Mouse (Mus musculus) C2C12 (cell line): ENCODE measurements around the gene Ang. TPM values are rescaled to one million over a fixed set of nuclear protein-coding genes. Genes with fewer than 3 reads are reported as not detected.

Experiments used
- H3K27me3 ChIP-seq: one replicate; pipeline ENCODE4 v1.6.1; 2011; ENCODE audit not compliant: control insufficient read depth, insufficient read depth, insufficient read length
- H3K36me3 ChIP-seq: one replicate; pipeline ENCODE4 v1.6.1; 2011; ENCODE audit not compliant: control insufficient read depth, insufficient read depth
- H3K4me3 ChIP-seq: one replicate; pipeline ENCODE4 v1.5.1; 2011; ENCODE audit warnings: mild to moderate bottlenecking, control low read depth; ENCODE audit not compliant: poor library complexity, insufficient read depth, severe bottlenecking
- H3K79me2 ChIP-seq: one replicate; pipeline ENCODE4 v1.6.1; 2011; ENCODE audit not compliant: control insufficient read depth, insufficient read depth
- H3K79me3 ChIP-seq: one replicate; pipeline ENCODE4 v1.6.1; 2011; ENCODE audit warnings: low read depth, control low read depth
- H3ac ChIP-seq: one replicate; pipeline ENCODE3; 2011; ENCODE audit warnings: low read depth; ENCODE audit not compliant: control insufficient read depth, insufficient read length
- CEBPB ChIP-seq: IDR thresholded peaks from one replicate; pipeline ENCODE4 v1.6.1; 2011; ENCODE audit warnings: low read depth, mild to moderate bottlenecking, control low read depth, moderate library complexity
- CTCF ChIP-seq: IDR thresholded peaks from one replicate; pipeline ENCODE4 v1.5.1; 2011; ENCODE audit not compliant: control insufficient read depth, insufficient read depth, insufficient read length
- FOSL1 ChIP-seq: IDR thresholded peaks from one replicate; pipeline ENCODE4 v1.8.0; 2011; ENCODE audit warnings: mild to moderate bottlenecking, low read length; ENCODE audit not compliant: poor library complexity, insufficient read depth, severe bottlenecking
- MAX ChIP-seq: IDR thresholded peaks from one replicate; pipeline ENCODE4 v1.6.1; 2011; ENCODE audit warnings: mild to moderate bottlenecking, control low read depth
- MYOD1 ChIP-seq: IDR thresholded peaks from one replicate; pipeline ENCODE4 v1.6.1; 2011; ENCODE audit warnings: low read depth; ENCODE audit not compliant: control insufficient read depth, insufficient read length
- MYOG ChIP-seq: IDR thresholded peaks from one replicate; pipeline ENCODE4 v1.6.1; 2011; ENCODE audit not compliant: control insufficient read depth, insufficient read length; ENCODE audit errors: extremely low read depth
- USF1 ChIP-seq: IDR thresholded peaks from one replicate; pipeline ENCODE4 v1.6.1; 2011; ENCODE audit warnings: low read depth, mild to moderate bottlenecking, control low read depth, moderate library complexity
- polyA plus RNA-seq: library from polyadenylated mRNA; unstranded; fragments of >200 nt; fragmentation: generic; extraction: Trizol; gene quantifications from one replicate; pipeline ENCODE4 v1.2.1, GENCODE M21; 2012; ENCODE audit warnings: missing spikeins

Gene Ang
- polyA plus RNA-seq, 1 experiment = 0.92 TPM

DNA sequence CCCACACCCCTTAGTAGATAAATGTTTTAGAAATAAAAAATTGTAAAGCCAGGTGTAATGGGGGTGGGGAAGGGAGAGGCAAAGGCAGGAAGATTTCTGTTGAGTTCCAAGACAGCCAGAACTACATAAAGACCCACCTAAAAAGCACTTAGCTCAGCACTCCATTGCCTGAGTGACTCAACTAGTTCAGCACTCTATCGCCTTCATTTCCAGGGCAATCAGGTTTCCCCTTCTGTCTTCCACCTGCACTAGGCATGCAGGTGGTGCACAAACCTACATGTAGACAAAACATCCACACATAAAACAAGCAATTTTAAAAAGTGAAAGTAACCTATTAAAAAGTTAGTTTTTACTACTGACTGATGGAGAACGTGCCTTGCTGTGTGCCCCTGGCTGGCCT, 5.9 kb upstream of the Ang start:
- Histone ChIP-seq H3K36me3 (no peaks in the 10 kb centered on the region), H3K4me3 (no peak overlapping the region), H3K79me3 (no peaks in the 10 kb centered on the region), H3K27me3 (no peaks in the 10 kb centered on the region), H3K79me2 (no peaks in the 10 kb centered on the region), H3ac (no peak overlapping the region)
- TF ChIP-seq CEBPB (no peak), USF1 (no peak), MAX (no peak), FOSL1 (no peak), CTCF (no peak), MYOG (no peak), MYOD1 (no peak)

- no peaks in the 10 kb centered on the region for H3K79me2 ChIP-seq
- no peaks in the 10 kb centered on the region for H3K27me3 ChIP-seq
- no peaks in the 10 kb centered on the region for H3K79me3 ChIP-seq
- H3K4me3 ChIP-seq = no peak overlapping the region
- no peak for TF ChIP-seq MYOD1
- no peak for TF ChIP-seq CEBPB
- no peak overlapping the region for H3ac ChIP-seq
- H3K36me3 ChIP-seq = no peaks in the 10 kb centered on the region
Observed at GRCm38 (mm10) chr14:51085911-51086310, 5.0 kb upstream of the Ang start.

DNA sequence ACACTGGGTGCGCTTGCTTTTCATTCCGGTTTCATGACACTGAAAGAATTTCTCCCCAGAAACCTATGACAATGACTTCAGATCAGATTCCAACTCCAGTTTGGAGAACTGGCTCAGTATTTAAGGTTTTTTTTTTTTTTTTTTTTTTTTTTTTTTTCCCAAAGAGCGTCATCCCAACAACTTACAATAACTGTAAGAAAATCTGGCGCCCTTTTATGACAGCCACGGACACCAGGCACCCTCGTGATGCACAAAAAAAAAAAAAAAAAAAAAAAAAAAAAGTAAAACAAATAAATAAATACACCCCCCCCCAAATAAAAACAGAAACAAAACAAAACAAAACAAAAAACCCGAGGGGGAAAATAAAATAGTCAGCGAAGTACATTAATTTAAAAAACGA, 3.2 kb upstream of the Ang start:
- Histone ChIP-seq H3ac (no peak overlapping the region), H3K79me2 (no peaks in the 10 kb centered on the region), H3K36me3 (no peaks in the 10 kb centered on the region), H3K4me3 (peak overlapping the region; percentile 45), H3K27me3 (no peaks in the 10 kb centered on the region), H3K79me3 (peaks cover 1% of the 10 kb centered on the region)
- TF ChIP-seq MYOD1 = no peak
- TF ChIP-seq CEBPB = no peak
- no peak for TF ChIP-seq FOSL1
- no peak for TF ChIP-seq CTCF
- no peak for TF ChIP-seq MAX
- no peak for TF ChIP-seq USF1
- no peak for TF ChIP-seq MYOG

- TF ChIP-seq FOSL1 (no peak), CTCF (no peak), CEBPB (no peak), MYOD1 (no peak), MAX (no peak), USF1 (no peak), MYOG (no peak)
- Histone ChIP-seq H3K79me2 (no peaks in the 10 kb centered on the region), H3K4me3 (peak overlapping the region; percentile 45), H3K27me3 (no peaks in the 10 kb centered on the region), H3K79me3 (peaks cover 1% of the 10 kb centered on the region), H3ac (peak overlapping the region; percentile 56), H3K36me3 (no peaks in the 10 kb centered on the region)
Observed at GRCm38 (mm10) chr14:51088166-51088969, 2.6 kb upstream of the Ang start.

GRCm38 (mm10) chr14:51088970-51089673, 1.8 kb upstream of the Ang start:
- TF ChIP-seq CEBPB (peak; percentile 2), CTCF (no peak)
- Histone ChIP-seq H3K27me3 (no peaks in the 10 kb centered on the region), H3K79me2 (no peaks in the 10 kb centered on the region), H3ac (peak overlapping the region; percentile 56), H3K36me3 (no peaks in the 10 kb centered on the region), H3K79me3 (peaks cover 1% of the 10 kb centered on the region), H3K4me3 (peak overlapping the region; percentile 50)

- H3K79me3 ChIP-seq = peaks cover 1% of the 10 kb centered on the region
- TF ChIP-seq CTCF = no peak
- TF ChIP-seq MYOD1 = no peak
- no peak for TF ChIP-seq FOSL1
- TF ChIP-seq MAX = no peak
- TF ChIP-seq USF1 = no peak
- TF ChIP-seq CEBPB = no peak
- TF ChIP-seq MYOG = no peak
Observed at GRCm38 (mm10) chr14:51089674-51090076, 1.3 kb upstream of the Ang start.

More at GRCm38 (mm10) chr14:51089674-51090076, 1.3 kb upstream of the Ang start:
- H3ac ChIP-seq = no peak overlapping the region
- peak overlapping the region; percentile 50 for H3K4me3 ChIP-seq
- no peaks in the 10 kb centered on the region for H3K27me3 ChIP-seq
- no peaks in the 10 kb centered on the region for H3K36me3 ChIP-seq
- no peaks in the 10 kb centered on the region for H3K79me2 ChIP-seq
